Mouse (Mus musculus) intestine, embryonic 16.5 days (tissue): ENCODE data around the gene Prkcq. TPM values are rescaled to one million over a fixed set of nuclear protein-coding genes. Genes with fewer than 3 reads are reported as not detected.

Experiments used
- ATAC-seq: fragments of 200-750 bp; cut with Nextera tagmentation; 2 replicates; pipeline ENCODE4 v1.8.0; 2017; ENCODE audit warnings: moderate TSS enrichment, moderate library complexity
- H3K27ac ChIP-seq: fragments of 300-500 bp; sonication (generic); 2 replicates; pipeline ENCODE4 v1.5.1; 2014; ENCODE audit warnings: mild to moderate bottlenecking, low read length
- H3K27me3 ChIP-seq: fragments of 300-500 bp; sonication (generic); replicated peaks from 2 replicates; pipeline ENCODE4 v1.6.1; 2014; ENCODE audit warnings: low read length, control low read depth, mixed read lengths; ENCODE audit not compliant: control insufficient read depth, insufficient read depth
- H3K36me3 ChIP-seq: fragments of 300-500 bp; sonication (generic); 2 replicates; pipeline ENCODE4 v1.6.1; 2014; ENCODE audit warnings: low read length, control low read depth; ENCODE audit not compliant: control insufficient read depth, insufficient read depth
- H3K4me1 ChIP-seq: fragments of 300-500 bp; sonication (generic); 2 replicates; pipeline ENCODE4 v1.6.1; 2014; ENCODE audit warnings: low read length, control low read depth, mixed read lengths; ENCODE audit not compliant: control insufficient read depth, insufficient read depth
- H3K4me2 ChIP-seq: fragments of 300-500 bp; sonication (generic); 2 replicates; pipeline ENCODE4 v1.6.1; 2014; ENCODE audit warnings: low read depth, low read length, control low read depth
- H3K4me3 ChIP-seq: fragments of 300-500 bp; sonication (generic); 2 replicates; pipeline ENCODE4 v1.5.1; 2014; ENCODE audit warnings: mild to moderate bottlenecking, low read length
- H3K9ac ChIP-seq: fragments of 300-500 bp; sonication (generic); 2 replicates; pipeline ENCODE4 v1.6.1; 2014; ENCODE audit warnings: low read depth, low read length
- H3K9me3 ChIP-seq: fragments of 300-500 bp; sonication (generic); 2 replicates; pipeline ENCODE4 v1.6.1; 2016; ENCODE audit warnings: low read length, control low read depth; ENCODE audit not compliant: control insufficient read depth
- WGBS: fragments of 180-500 bp; shearing (Covaris S2); extraction: QIAGEN DNeasy Blood & Tissue Kit; methylation state at CpG from one replicate; pipeline ENCODE4 v1.1.7; 2014; 5-methylcytosine and 5-hydroxymethylcytosine counted together
- polyA plus RNA-seq: library from polyadenylated mRNA; unstranded; fragments of >200 nt; fragmentation: Nextera tagmentation; extraction: Ambion mirVana; gene quantifications from 2 replicates; pipeline ENCODE4 v1.2.1, GENCODE M21; 2015

Prkcq gene
- polyA plus RNA-seq, 1 experiment from 2014 or later, result 1.5 TPM

- H3K9me3 ChIP-seq, result no peaks in the 10 kb centered on the region
- H3K4me3 ChIP-seq, result no peak overlapping the region
- no peaks in the 10 kb centered on the region for H3K27me3 ChIP-seq
- 60% methylated on average over 9 of the region's 9 CpGs for WGBS
- no peak for ATAC-seq
- H3K4me2 ChIP-seq, result no peak overlapping the region
- no peak overlapping the region for H3K9ac ChIP-seq
- H3K36me3 ChIP-seq, result no peaks in the 10 kb centered on the region
- H3K4me1 ChIP-seq, result no peaks in the 10 kb centered on the region
- H3K27ac ChIP-seq, result no peak overlapping the region
Observed at GRCm38 (mm10) chr2:11208263-11208662, 36.4 kb downstream of the Prkcq start.

DNA sequence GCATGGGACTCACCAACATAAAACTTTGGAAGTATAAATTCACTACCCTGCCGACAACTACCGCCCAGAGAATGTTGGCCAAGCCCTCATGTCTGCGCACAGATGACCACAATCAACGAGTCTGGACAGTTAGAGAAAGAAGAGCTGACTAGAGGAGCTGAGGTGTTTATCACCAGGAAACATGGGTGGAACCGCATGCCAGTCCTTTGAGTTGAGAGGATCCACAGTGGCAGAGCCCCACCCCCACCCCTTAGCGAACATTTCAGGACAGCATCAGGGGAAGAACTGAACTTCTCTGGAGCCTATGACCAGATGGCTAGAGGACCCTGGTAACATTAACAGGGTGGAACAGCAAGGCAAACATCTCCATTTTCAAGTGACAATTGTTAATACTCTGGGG lies 37.4 kb downstream of the Prkcq start:
- no peak overlapping the region for H3K9ac ChIP-seq
- 70% methylated on average over 6 of the region's 6 CpGs for WGBS
- H3K9me3 ChIP-seq, result no peaks in the 10 kb centered on the region
- no peak overlapping the region for H3K27ac ChIP-seq
- H3K4me1 ChIP-seq, result no peaks in the 10 kb centered on the region
- H3K4me2 ChIP-seq, result no peak overlapping the region
- no peaks in the 10 kb centered on the region for H3K36me3 ChIP-seq
- H3K27me3 ChIP-seq, result no peaks in the 10 kb centered on the region
- no peak for ATAC-seq
- H3K4me3 ChIP-seq, result no peak overlapping the region

GRCm38 (mm10) chr2:11210241-11210916 lies 38.5 kb downstream of the Prkcq start:
- Histone ChIP-seq H3K27me3 (no peaks in the 10 kb centered on the region), H3K9me3 (no peaks in the 10 kb centered on the region), H3K4me2 (no peak overlapping the region), H3K36me3 (no peaks in the 10 kb centered on the region), H3K4me1 (no peaks in the 10 kb centered on the region), H3K27ac (no peak overlapping the region), H3K4me3 (no peak overlapping the region), H3K9ac (no peak overlapping the region)
- ATAC-seq, result no peak
- WGBS, result 75% methylated on average over 8 of the region's 8 CpGs

GRCm38 (mm10) chr2:11211961-11212562 lies 40.2 kb downstream of the Prkcq start:
- no peak for ATAC-seq
- H3K9me3 ChIP-seq, result no peaks in the 10 kb centered on the region
- H3K4me1 ChIP-seq, result no peaks in the 10 kb centered on the region
- no peak overlapping the region for H3K27ac ChIP-seq
- H3K4me2 ChIP-seq, result no peak overlapping the region
- H3K27me3 ChIP-seq, result no peaks in the 10 kb centered on the region
- WGBS, result 46% methylated on average over 7 of the region's 7 CpGs
- no peak overlapping the region for H3K4me3 ChIP-seq
- H3K9ac ChIP-seq, result no peak overlapping the region
- H3K36me3 ChIP-seq, result no peaks in the 10 kb centered on the region

DNA sequence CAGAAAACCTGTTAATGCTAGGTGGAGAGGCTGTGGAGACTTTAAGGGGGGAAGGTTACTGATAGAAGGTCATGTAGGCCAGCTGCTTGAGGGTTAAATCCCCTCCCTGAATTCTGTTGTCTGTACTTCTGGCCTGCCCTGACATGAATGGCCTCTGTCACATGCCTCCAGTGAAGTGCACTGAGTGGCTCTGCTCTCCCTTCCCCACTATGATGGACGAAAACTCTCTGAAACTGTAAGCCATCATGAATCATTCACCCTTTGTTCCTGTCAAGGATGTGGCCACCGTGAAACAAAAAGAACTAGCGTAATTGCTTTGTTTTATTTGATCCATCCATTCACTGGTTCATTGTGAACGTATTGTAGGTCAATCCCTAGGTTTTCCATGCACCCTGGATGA lies 44.5 kb downstream of the Prkcq start:
- WGBS, result 78% methylated on average over 4 of the region's 4 CpGs
- Histone ChIP-seq H3K27ac (no peak overlapping the region), H3K9ac (no peak overlapping the region), H3K4me3 (no peak overlapping the region), H3K4me2 (no peak overlapping the region), H3K27me3 (no peaks in the 10 kb centered on the region), H3K36me3 (no peaks in the 10 kb centered on the region), H3K9me3 (no peaks in the 10 kb centered on the region), H3K4me1 (no peaks in the 10 kb centered on the region)
- ATAC-seq, result no peak

DNA sequence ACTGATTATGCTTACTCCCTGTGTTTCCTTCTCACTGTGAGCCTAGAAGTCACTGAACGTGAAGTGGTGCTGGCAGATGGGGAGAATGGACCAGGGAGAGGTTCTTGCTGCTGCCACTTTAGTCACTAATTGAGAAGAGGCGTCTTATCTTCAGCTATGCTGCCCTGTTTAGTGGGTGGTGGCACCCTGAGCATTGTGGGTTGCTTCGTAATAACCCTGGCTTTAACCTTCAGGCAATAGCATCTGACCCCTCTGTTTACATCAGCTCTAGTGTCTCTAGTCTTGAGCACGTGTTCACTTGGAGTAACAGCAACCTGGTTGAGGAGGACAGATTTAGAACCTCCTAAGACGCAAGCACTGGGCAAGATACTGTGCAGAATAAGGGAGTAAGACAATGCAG lies 44.9 kb downstream of the Prkcq start:
- Histone ChIP-seq H3K4me3 (no peak overlapping the region), H3K9me3 (no peaks in the 10 kb centered on the region), H3K4me2 (no peak overlapping the region), H3K9ac (no peak overlapping the region), H3K27ac (no peak overlapping the region), H3K4me1 (no peaks in the 10 kb centered on the region), H3K36me3 (no peaks in the 10 kb centered on the region), H3K27me3 (no peaks in the 10 kb centered on the region)
- ATAC-seq, result no peak
- WGBS, result 73% methylated on average over 5 of the region's 5 CpGs

- Histone ChIP-seq H3K9me3 (no peaks in the 10 kb centered on the region), H3K4me1 (no peaks in the 10 kb centered on the region), H3K9ac (no peak overlapping the region), H3K27me3 (no peaks in the 10 kb centered on the region), H3K36me3 (no peaks in the 10 kb centered on the region), H3K27ac (no peak overlapping the region), H3K4me2 (no peak overlapping the region), H3K4me3 (no peak overlapping the region)
- 73% methylated on average over 5 of the region's 5 CpGs for WGBS
- no peak for ATAC-seq
Observed at GRCm38 (mm10) chr2:11218122-11218521, 46.2 kb downstream of the Prkcq start.

- no peak for ATAC-seq
Observed at GRCm38 (mm10) chr2:11219262-11219661, 47.4 kb downstream of the Prkcq start.

GRCm38 (mm10) chr2:11224808-11225484 lies 53.0 kb downstream of the Prkcq start:
- Histone ChIP-seq H3K36me3 (no peaks in the 10 kb centered on the region), H3K9me3 (no peaks in the 10 kb centered on the region), H3K27me3 (no peaks in the 10 kb centered on the region), H3K4me1 (no peaks in the 10 kb centered on the region), H3K9ac (no peak overlapping the region), H3K27ac (no peak overlapping the region), H3K4me3 (no peak overlapping the region), H3K4me2 (no peak overlapping the region)
- WGBS, result 87% methylated on average over 3 of the region's 3 CpGs
- no peak for ATAC-seq

More at GRCm38 (mm10) chr2:11219262-11219661, 47.4 kb downstream of the Prkcq start:
- Histone ChIP-seq H3K9me3 (no peaks in the 10 kb centered on the region), H3K4me2 (no peak overlapping the region), H3K36me3 (no peaks in the 10 kb centered on the region), H3K27me3 (no peaks in the 10 kb centered on the region), H3K4me1 (no peaks in the 10 kb centered on the region), H3K4me3 (no peak overlapping the region), H3K27ac (no peak overlapping the region), H3K9ac (no peak overlapping the region)
- 97% methylated on average over 2 of the region's 2 CpGs for WGBS
